8 mouse cellular contexts compared by ENCODE assay signal in genomic region chr5:120612822-120613604, GRCm38 (mm10). TPM values are rescaled to one million over a fixed set of nuclear protein-coding genes. Genes with fewer than 3 reads are reported as not detected.
DNase-seq lines count a peak whose midpoint lies in the region; ATAC-seq and TF ChIP-seq lines count a peak whose summit lies in the region.

No protein-coding gene starts in this region.

- peak overlapping the region; percentile 84 for H3K4me3 ChIP-seq in bone marrow macrophage, adult 2 months (ENCODE audit: insufficient read depth, low read length)
- peak overlapping the region; percentile 99 for H3K4me3 ChIP-seq in embryonic fibroblast, embryonic 13.5 days (ENCODE audit: insufficient read depth, low read length)
- H3K4me3 ChIP-seq in kidney, embryonic 14.5 days (ENCODE audit: low read length), result peak overlapping the region; percentile 68
- H3K4me3 ChIP-seq in limb, embryonic 15.5 days, result peak overlapping the region; percentile 71

- peak overlapping the region; percentile 65 for H3K27ac ChIP-seq in bone marrow macrophage, adult 2 months (ENCODE audit: insufficient read depth, low read depth, low read length)
- peak overlapping the region; percentile 74 for H3K27ac ChIP-seq in embryonic fibroblast, embryonic 13.5 days (ENCODE audit: insufficient read depth, low read length)
- H3K27ac ChIP-seq in kidney, embryonic 14.5 days (ENCODE audit: low read depth, low read length), result peak overlapping the region; percentile 70
- H3K27ac ChIP-seq in limb, embryonic 15.5 days, result peak overlapping the region; percentile 89

- peaks cover 11% of the 10 kb centered on the region; the same call in 1 of the 2 replicates for H3K36me3 ChIP-seq in kidney, embryonic 14.5 days (ENCODE audit: control insufficient read depth, insufficient read depth, low read length)
- H3K36me3 ChIP-seq in limb, embryonic 15.5 days, result peaks cover 41% of the 10 kb centered on the region

- TF ChIP-seq POLR2A in bone marrow macrophage, adult 2 months (IDR thresholded peaks at IDR 0.05; ENCODE audit: borderline replicate concordance, low read depth, low read length), result no peak; the same call in 1 of the 2 replicates
- peak; percentile 96 for TF ChIP-seq POLR2A in embryonic fibroblast, embryonic 13.5 days (IDR thresholded peaks at IDR 0.05; ENCODE audit: low read depth, low read length)

- no peak for TF ChIP-seq CTCF in bone marrow macrophage, adult 2 months (IDR thresholded peaks at IDR 0.05; ENCODE audit: low read depth, low read length)
- no peak for TF ChIP-seq CTCF in embryonic fibroblast, embryonic 13.5 days (IDR thresholded peaks at IDR 0.05; ENCODE audit: borderline replicate concordance, insufficient read depth, low read length)

- DNase-seq in A20 (ENCODE audit: low read depth, low spot score), result peak; percentile 100
- peak; percentile 100 for DNase-seq in heart, adult 9 months (ENCODE audit: low spot score in 2 of 2)
- DNase-seq in monocyte, adult 2 months (ENCODE audit: low read depth in 1 of 2, low spot score in 2 of 2), result peak; percentile 100
- peak; percentile 100 for DNase-seq in spleen, postnatal 36 days (ENCODE audit: low spot score in 2 of 2)

- H3K9ac ChIP-seq in kidney, embryonic 14.5 days (ENCODE audit: low read depth, low read length), result peak overlapping the region; percentile 65
- H3K9ac ChIP-seq in limb, embryonic 15.5 days, result peak overlapping the region; percentile 55

- ATAC-seq in kidney, embryonic 14.5 days (ENCODE audit: low FRiP score, low TSS enrichment), result peak; percentile 94
- peak; percentile 95 for ATAC-seq in limb, embryonic 15.5 days (ENCODE audit: insufficient number of reproducible peaks, low FRiP score, low TSS enrichment, low read depth)

- under 1% methylated on average over 69 of the region's 69 CpGs for WGBS in kidney, embryonic 14.5 days
- under 1% methylated on average over 69 of the region's 69 CpGs for WGBS in limb, embryonic 15.5 days

- H3K4me1 ChIP-seq in bone marrow macrophage, adult 2 months (ENCODE audit: control insufficient read depth, insufficient read depth, low read length), result peaks cover 12% of the 10 kb centered on the region
- 0 out of 2 replicates have a peak, but pooled peaks cover 7% of the 10 kb centered on the region for H3K4me1 ChIP-seq in embryonic fibroblast, embryonic 13.5 days (ENCODE audit: control insufficient read depth, insufficient read depth, low read length)
- peaks cover 14% of the 10 kb centered on the region for H3K4me1 ChIP-seq in kidney, embryonic 14.5 days (ENCODE audit: control insufficient read depth, insufficient read depth, low read length)
- H3K4me1 ChIP-seq in limb, embryonic 15.5 days, result peaks cover 17% of the 10 kb centered on the region

- peak overlapping the region; percentile 79 for H3K4me2 ChIP-seq in kidney, embryonic 14.5 days (replicated peaks; ENCODE audit: low read depth, low read length)
- peak overlapping the region; percentile 79 for H3K4me2 ChIP-seq in limb, embryonic 15.5 days

- no peaks in the 10 kb centered on the region for H3K9me3 ChIP-seq in kidney, embryonic 14.5 days (ENCODE audit: control insufficient read depth, low read length)
- H3K9me3 ChIP-seq in limb, embryonic 15.5 days, result no peaks in the 10 kb centered on the region

- H3K27me3 ChIP-seq in kidney, embryonic 14.5 days (ENCODE audit: control insufficient read depth, insufficient read depth, low read length), result no peaks in the 10 kb centered on the region
- no peaks in the 10 kb centered on the region for H3K27me3 ChIP-seq in limb, embryonic 15.5 days

RNA-seq across cellular contexts. Expression of gene Ddx54, which starts 0.5 kb away (rescaled TPM):
- polyA plus RNA-seq in bone marrow macrophage, adult 2 months (2012; ENCODE audit: insufficient read depth, insufficient read length, missing spikeins), result 20.3 and 20.4 TPM in 2 replicates
- 39.3 and 43.0 TPM in 2 replicates for polyA plus RNA-seq in embryonic fibroblast, embryonic 13.5 days (2011; ENCODE audit: insufficient read length, low read depth, missing spikeins)
- polyA plus RNA-seq in kidney, embryonic 14.5 days (2014; fragmentation: Nextera tagmentation; extraction: Ambion mirVana), result 22.3 and 37.7 TPM in 2 replicates
- 39.4 and 41.7 TPM in 2 replicates for polyA plus RNA-seq in limb, embryonic 15.5 days (2015; fragmentation: Nextera tagmentation; extraction: Ambion mirVana)

RNA-seq across cellular contexts. Expression of gene Rita1, which starts 0.6 kb away (rescaled TPM):
- polyA plus RNA-seq in bone marrow macrophage, adult 2 months (2012; ENCODE audit: insufficient read depth, insufficient read length, missing spikeins), result 3.8 and 4.0 TPM in 2 replicates
- 8.5 and 8.8 TPM in 2 replicates for polyA plus RNA-seq in embryonic fibroblast, embryonic 13.5 days (2011; ENCODE audit: insufficient read length, low read depth, missing spikeins)
- 10.4 and 11.1 TPM in 2 replicates for polyA plus RNA-seq in kidney, embryonic 14.5 days (2014; fragmentation: Nextera tagmentation; extraction: Ambion mirVana)
- 13.8 TPM in 2 replicates for polyA plus RNA-seq in limb, embryonic 15.5 days (2015; fragmentation: Nextera tagmentation; extraction: Ambion mirVana)

RNA-seq across cellular contexts. Expression of gene Cfap73, which starts 21.0 kb away (rescaled TPM):
- not detected in 2 replicates for polyA plus RNA-seq in bone marrow macrophage, adult 2 months (2012; ENCODE audit: insufficient read depth, insufficient read length, missing spikeins)
- not detected in 2 replicates for polyA plus RNA-seq in embryonic fibroblast, embryonic 13.5 days (2011; ENCODE audit: insufficient read length, low read depth, missing spikeins)
- not detected in 2 replicates for polyA plus RNA-seq in kidney, embryonic 14.5 days (2014; fragmentation: Nextera tagmentation; extraction: Ambion mirVana)
- not detected in 2 replicates for polyA plus RNA-seq in limb, embryonic 15.5 days (2015; fragmentation: Nextera tagmentation; extraction: Ambion mirVana)

RNA-seq across cellular contexts. Expression of gene Iqcd, which starts 24.2 kb away (rescaled TPM):
- polyA plus RNA-seq in bone marrow macrophage, adult 2 months (2012; ENCODE audit: insufficient read depth, insufficient read length, missing spikeins), result 1.2 TPM in 1 of 2 replicates, not detected in the other
- polyA plus RNA-seq in embryonic fibroblast, embryonic 13.5 days (2011; ENCODE audit: insufficient read length, low read depth, missing spikeins), result 0.44 TPM in 1 of 2 replicates, not detected in the other
- 0.57 and 1.4 TPM in 2 replicates for polyA plus RNA-seq in kidney, embryonic 14.5 days (2014; fragmentation: Nextera tagmentation; extraction: Ambion mirVana)
- 0.38 TPM in 2 replicates for polyA plus RNA-seq in limb, embryonic 15.5 days (2015; fragmentation: Nextera tagmentation; extraction: Ambion mirVana)

RNA-seq across cellular contexts. Expression of gene Tpcn1, which starts 24.5 kb away (rescaled TPM):
- polyA plus RNA-seq in bone marrow macrophage, adult 2 months (2012; ENCODE audit: insufficient read depth, insufficient read length, missing spikeins), result 104 and 121 TPM in 2 replicates
- 22.2 and 29.1 TPM in 2 replicates for polyA plus RNA-seq in embryonic fibroblast, embryonic 13.5 days (2011; ENCODE audit: insufficient read length, low read depth, missing spikeins)
- polyA plus RNA-seq in kidney, embryonic 14.5 days (2014; fragmentation: Nextera tagmentation; extraction: Ambion mirVana), result 33.8 and 37.3 TPM in 2 replicates
- 25.4 and 25.8 TPM in 2 replicates for polyA plus RNA-seq in limb, embryonic 15.5 days (2015; fragmentation: Nextera tagmentation; extraction: Ambion mirVana)

Comparison
In these comparisons a context has a peak if more than half of its experiments do, and no peak if none do; other contexts are left out.
1. Peak in every context shown above with its lines: DNase-seq, ATAC-seq, H3K4me3 ChIP-seq and H3K27ac ChIP-seq.